1 mouse cellular context compared by ENCODE assay signal in genomic region chr3:108571443-108572294, GRCm38 (mm10).
A peak's percentile ranks its signal among the peaks of the same experiment; 100 is the strongest.
TF ChIP-seq lines count a peak whose summit lies in the region.

Taf13 (plus strand) TSS chr3:108571698.

TF ChIP-seq in CH12.LX, 34 proteins besides CTCF, POLR2A, EP300 and RAD21 (continued from another document):
- peak; percentile 85 for TF ChIP-seq MXI1 (IDR thresholded peaks at IDR 0.05; ENCODE audit: low read depth, low read length)
- TF ChIP-seq GABPA (IDR thresholded peaks at IDR 0.05; ENCODE audit: insufficient replicate concordance, low read depth, low read length), result no peak; the same call in 1 of the 2 replicates
- no peak; the same call in 1 of the 2 replicates for TF ChIP-seq CHD1 (IDR thresholded peaks at IDR 0.05; ENCODE audit: low read depth, low read length)
- peak; percentile 94 for TF ChIP-seq SIN3A (IDR thresholded peaks at IDR 0.05; ENCODE audit: low read length)
- TF ChIP-seq NELFE (IDR thresholded peaks at IDR 0.05; ENCODE audit: low read depth, low read length), result peak; percentile 100
- TF ChIP-seq ZC3H11A (IDR thresholded peaks at IDR 0.05; ENCODE audit: low read depth, low read length), result no peak
- TF ChIP-seq HCFC1 (IDR thresholded peaks at IDR 0.05; ENCODE audit: low read depth, low read length), result peak; percentile 73
- no peak for TF ChIP-seq E2F4 (IDR thresholded peaks at IDR 0.05; ENCODE audit: insufficient replicate concordance, low read depth, low read length)
- no peak for TF ChIP-seq PAX5 (IDR thresholded peaks at IDR 0.05; ENCODE audit: low read length)
- no peak for TF ChIP-seq SMC3 (IDR thresholded peaks at IDR 0.05; ENCODE audit: low read depth, low read length)
- no peak for TF ChIP-seq MAFK (IDR thresholded peaks at IDR 0.05; ENCODE audit: insufficient replicate concordance, low read length)
- no peak for TF ChIP-seq ETS1 (conservative IDR thresholded peaks at IDR 0.05; ENCODE audit: low read depth, low read length)
- peak; percentile 41; the same call in 1 of the 2 replicates for TF ChIP-seq CHD2 (IDR thresholded peaks at IDR 0.05; ENCODE audit: low read length)
- no peak for TF ChIP-seq USF1 (IDR thresholded peaks at IDR 0.05; ENCODE audit: low read depth, low read length)
- TF ChIP-seq JUN (IDR thresholded peaks at IDR 0.05; ENCODE audit: insufficient read depth, low read depth, low read length), result no peak
- TF ChIP-seq BHLHE40 (IDR thresholded peaks at IDR 0.05; ENCODE audit: low read depth, low read length), result peak; percentile 23; the same call in 1 of the 2 replicates
- peak; percentile 40; the same call in 1 of the 2 replicates for TF ChIP-seq MEF2A (IDR thresholded peaks at IDR 0.05; ENCODE audit: borderline replicate concordance, low read depth, low read length)
- no peak for TF ChIP-seq ZNF384 (IDR thresholded peaks at IDR 0.05; ENCODE audit: low read depth, low read length)
- TF ChIP-seq NRF1 (IDR thresholded peaks at IDR 0.05; ENCODE audit: low read depth, low read length), result peak; percentile 87
- TF ChIP-seq MAZ (IDR thresholded peaks at IDR 0.05; ENCODE audit: low read depth, low read length), result no peak
- TF ChIP-seq MYC (IDR thresholded peaks at IDR 0.05; ENCODE audit: low read depth, low read length), result no peak
- 0 out of 2 replicates have a peak, but pooled peaks have one; percentile 37 for TF ChIP-seq KAT2A (IDR thresholded peaks at IDR 0.05; ENCODE audit: insufficient replicate concordance, low read length)
- TF ChIP-seq UBTF (IDR thresholded peaks at IDR 0.05; ENCODE audit: low read depth, low read length), result no peak
- peak; percentile 99 for TF ChIP-seq ZMIZ1 (IDR thresholded peaks at IDR 0.05; ENCODE audit: low read depth, low read length)
- TF ChIP-seq RCOR1 (conservative IDR thresholded peaks at IDR 0.05; ENCODE audit: low read depth, low read length), result no peak
